Mouse (Mus musculus): Measurements from ENCODE around the gene Ly6g6e.

- TF ChIP-seq CTCF (IDR thresholded peaks at IDR 0.05; ENCODE audit: low read depth, low read length) (no peak), POLR2A (IDR thresholded peaks at IDR 0.05; ENCODE audit: insufficient read depth, low read length) (peak; percentile 59)
These were observed 25.3 kb upstream of the Ly6g6e start for GRCm38 (mm10) chr17:35051156-35052086.
